Mouse (Mus musculus) myocyte (in vitro differentiated cells): ENCODE data around the gene Rrp7a. TPM values are rescaled to one million over a fixed set of nuclear protein-coding genes. Genes with fewer than 3 reads are reported as not detected.

Experiments used
- H3K27me3 ChIP-seq: one replicate; pipeline ENCODE4 v1.6.1; 2011; ENCODE audit not compliant: control insufficient read depth, insufficient read depth, insufficient read length
- H3K36me3 ChIP-seq: one replicate; pipeline ENCODE4 v1.6.1; 2011; ENCODE audit not compliant: control insufficient read depth, insufficient read depth
- H3K4me2 ChIP-seq: one replicate; pipeline ENCODE4 v1.6.1; 2011; ENCODE audit warnings: low read depth, control low read depth
- H3K4me3 ChIP-seq: one replicate; pipeline ENCODE4 v1.5.1; 2011; ENCODE audit warnings: mild to moderate bottlenecking, control low read depth, moderate library complexity
- H3K79me2 ChIP-seq: one replicate; pipeline ENCODE4 v1.6.1; 2011; ENCODE audit not compliant: control insufficient read depth, insufficient read depth
- H3ac ChIP-seq: one replicate; pipeline ENCODE4 v1.6.1; 2011; ENCODE audit not compliant: control insufficient read depth, insufficient read length
- CEBPB ChIP-seq: IDR thresholded peaks from 2 replicates; pipeline ENCODE4 v1.6.1; 2011; ENCODE audit warnings: mild to moderate bottlenecking, moderate library complexity; ENCODE audit not compliant: poor library complexity, insufficient read depth, severe bottlenecking
- E2F4 ChIP-seq: IDR thresholded peaks from one replicate; pipeline ENCODE4 v1.6.1; 2011; ENCODE audit warnings: mild to moderate bottlenecking, control low read depth, moderate library complexity; ENCODE audit not compliant: insufficient read depth
- MAX ChIP-seq: IDR thresholded peaks from one replicate; pipeline ENCODE4 v1.6.1; 2011; ENCODE audit warnings: low read depth, mild to moderate bottlenecking, control low read depth
- MYOD1 ChIP-seq, 3 experiments: IDR thresholded peaks; one replicate each; pipeline ENCODE4 v1.6.1; 2011; ENCODE audit warnings: control low read depth in 2 of 3, low read depth in 2 of 3, mild to moderate bottlenecking in 2 of 3, moderate library complexity in 1 of 3; ENCODE audit not compliant: insufficient read length in 2 of 3, control insufficient read depth in 1 of 3
- MYOG ChIP-seq, 3 experiments: IDR thresholded peaks; one replicate each; pipeline ENCODE4 v1.6.1; 2011; ENCODE audit warnings: control low read depth in 2 of 3, low read depth in 2 of 3, mild to moderate bottlenecking in 2 of 3; ENCODE audit not compliant: insufficient read length in 2 of 3, control insufficient read depth in 1 of 3, insufficient read depth in 1 of 3
- POLR2A ChIP-seq: IDR thresholded peaks from one replicate; pipeline ENCODE4 v1.6.1; 2011; ENCODE audit warnings: low read depth, mild to moderate bottlenecking, control low read depth, moderate library complexity; ENCODE audit not compliant: insufficient read length
- POLR2AphosphoS2 ChIP-seq: IDR thresholded peaks from one replicate; pipeline ENCODE4 v1.6.1; 2011; ENCODE audit warnings: low read depth, control low read depth; ENCODE audit not compliant: insufficient read length
- REST ChIP-seq: IDR thresholded peaks from one replicate; pipeline ENCODE4 v1.6.1; 2011; ENCODE audit warnings: mild to moderate bottlenecking, control low read depth, moderate library complexity; ENCODE audit not compliant: insufficient read depth, insufficient read length
- SRF ChIP-seq: IDR thresholded peaks from one replicate; pipeline ENCODE4 v1.6.1; 2011; ENCODE audit warnings: low read depth; ENCODE audit not compliant: control insufficient read depth, insufficient read length
- TCF12 ChIP-seq: IDR thresholded peaks from one replicate; pipeline ENCODE4 v1.6.1; 2011; ENCODE audit warnings: mild to moderate bottlenecking, control low read depth; ENCODE audit not compliant: poor library complexity, insufficient read depth, severe bottlenecking
- TCF3 ChIP-seq: IDR thresholded peaks from one replicate; pipeline ENCODE4 v1.6.1; 2011; ENCODE audit warnings: low read depth, control low read depth; ENCODE audit not compliant: insufficient read length
- USF1 ChIP-seq: IDR thresholded peaks from one replicate; pipeline ENCODE4 v1.6.1; 2011; ENCODE audit warnings: low read depth, mild to moderate bottlenecking, control low read depth, moderate library complexity
- polyA plus RNA-seq: library from polyadenylated mRNA; unstranded; fragments of >200 nt; fragmentation: generic; extraction: Trizol; gene quantifications from one replicate; pipeline ENCODE4 v1.2.1, GENCODE M21; 2012; ENCODE audit warnings: missing spikeins

Rrp7a gene
- polyA plus RNA-seq, 1 experiment, result 172 TPM

GRCm38 (mm10) chr15:83155672-83156419 lies 33.2 kb upstream of the Rrp7a start:
- Histone ChIP-seq H3ac (no peak overlapping the region), H3K4me2 (peak overlapping the region; percentile 19), H3K36me3 (peaks cover 46% of the 10 kb centered on the region), H3K27me3 (no peaks in the 10 kb centered on the region), H3K4me3 (no peak overlapping the region), H3K79me2 (no peaks in the 10 kb centered on the region)
- TF ChIP-seq MYOG (IDR thresholded peaks at IDR 0.05; ENCODE audit: control insufficient read depth in 1 of 3, insufficient read depth in 1 of 3, insufficient read length in 2 of 3, low read depth in 2 of 3), result peak; percentile 47 to 92 (median 71)
- TF ChIP-seq TCF12, result no peak
- peak in 2 of 3 experiments; percentile 68 to 95 for TF ChIP-seq MYOD1 (IDR thresholded peaks at IDR 0.05; ENCODE audit: control insufficient read depth in 1 of 3, insufficient read length in 2 of 3, low read depth in 2 of 3)
- TF ChIP-seq TCF3, result no peak
- peak; percentile 5 for TF ChIP-seq POLR2A

DNA sequence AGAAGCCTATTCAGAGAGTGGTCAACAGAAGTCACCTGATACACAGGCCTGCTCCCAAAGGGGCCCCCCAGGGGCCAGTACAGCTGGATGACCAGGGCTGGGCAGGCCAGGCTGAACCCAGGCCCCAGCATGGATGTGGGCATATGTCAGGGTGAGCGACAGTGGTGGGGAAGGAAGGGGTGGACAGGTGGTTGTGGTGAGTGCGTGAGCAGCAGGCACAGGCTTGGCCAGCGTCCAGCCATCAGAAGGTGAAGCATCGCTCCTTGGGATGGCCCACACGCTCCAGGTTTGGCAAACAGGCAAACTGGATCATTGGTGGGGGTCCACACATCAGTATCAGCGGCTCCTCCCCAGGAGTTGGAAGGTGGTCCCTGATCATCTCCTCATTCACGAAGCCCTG lies 31.7 kb upstream of the Rrp7a start:
- Histone ChIP-seq H3ac (no peak overlapping the region), H3K79me2 (no peaks in the 10 kb centered on the region), H3K4me2 (no peak overlapping the region), H3K4me3 (no peak overlapping the region), H3K36me3 (peaks cover 36% of the 10 kb centered on the region), H3K27me3 (no peaks in the 10 kb centered on the region)
- TF ChIP-seq POLR2AphosphoS2 (peak; percentile 62), POLR2A (peak; percentile 38), TCF12 (no peak), MYOD1 (IDR thresholded peaks at IDR 0.05; ENCODE audit: control insufficient read depth in 1 of 3, insufficient read length in 2 of 3, low read depth in 2 of 3) (peak in 2 of 3 experiments; percentile 67 to 77), MYOG (IDR thresholded peaks at IDR 0.05; ENCODE audit: control insufficient read depth in 1 of 3, insufficient read depth in 1 of 3, insufficient read length in 2 of 3, low read depth in 2 of 3) (peak in 2 of 3 experiments; percentile 73), MAX (no peak)

- Histone ChIP-seq H3K36me3 (peaks cover 32% of the 10 kb centered on the region), H3K4me3 (no peak overlapping the region), H3K79me2 (peaks cover 31% of the 10 kb centered on the region), H3ac (no peak overlapping the region), H3K27me3 (no peaks in the 10 kb centered on the region), H3K4me2 (no peak overlapping the region)
- peak; percentile 13 for TF ChIP-seq SRF
- no peak for TF ChIP-seq TCF3
Measured at GRCm38 (mm10) chr15:83150694-83151093, 28.1 kb upstream of the Rrp7a start.

- Histone ChIP-seq H3K4me2 (peak overlapping the region; percentile 8), H3K36me3 (peaks cover 36% of the 10 kb centered on the region), H3K4me3 (no peak overlapping the region), H3ac (no peak overlapping the region), H3K79me2 (peaks cover 38% of the 10 kb centered on the region), H3K27me3 (no peaks in the 10 kb centered on the region)
- TF ChIP-seq USF1, result no peak
Measured at GRCm38 (mm10) chr15:83150073-83150442, 27.5 kb upstream of the Rrp7a start.

GRCm38 (mm10) chr15:83149196-83150072 lies 26.8 kb upstream of the Rrp7a start, which contains the start of gene Poldip3:
Gene Poldip3, minus strand, starts transcription at chr15:83149384.
- H3K27me3 ChIP-seq, result no peaks in the 10 kb centered on the region
- H3K79me2 ChIP-seq, result peaks cover 44% of the 10 kb centered on the region
- H3K4me2 ChIP-seq, result peak within 1 kb of the TSS; percentile 77
- peak within 1 kb of the TSS; percentile 79 for H3ac ChIP-seq
- peak within 1 kb of the TSS; percentile 94 for H3K4me3 ChIP-seq
- H3K36me3 ChIP-seq, result peaks cover 36% of the 10 kb centered on the region
- TF ChIP-seq MYOG (IDR thresholded peaks at IDR 0.05; ENCODE audit: control insufficient read depth in 1 of 3, insufficient read depth in 1 of 3, insufficient read length in 2 of 3, low read depth in 2 of 3) (no peak), SRF (peak; percentile 72), CEBPB (peak; percentile 86; the same call in 1 of the 2 replicates), POLR2AphosphoS2 (peak; percentile 100), MYOD1 (IDR thresholded peaks at IDR 0.05; ENCODE audit: control insufficient read depth in 1 of 3, insufficient read length in 2 of 3, low read depth in 2 of 3) (peak in 1 of 3 experiments; percentile 13), REST (no peak), E2F4 (no peak), TCF3 (peak; percentile 38), POLR2A (peak; percentile 99)
